Mouse (Mus musculus) adrenal gland, postnatal 36 days (tissue): ENCODE measurements around the gene Myh2. TPM values are rescaled to one million over a fixed set of nuclear protein-coding genes. Genes with fewer than 3 reads are reported as not detected.
A peak's percentile ranks its signal among the peaks of the same experiment; 100 is the strongest.

Source experiments
- DNase-seq, 2 experiments: peaks; one replicate each; pipeline ENCODE4 v3.0.0; 2021; ENCODE audit warnings: mixed read lengths in 1 of 2
- long read RNA-seq, 2 experiments: library from polyadenylated mRNA; stranded (forward); transcript quantifications; one replicate each; pipeline ENCODE4 v2.0.0; 2021; ENCODE audit warnings: borderline sequencing depth in 2 of 2
- total RNA-seq, 2 experiments: library from RNA; stranded (reverse); gene quantifications; 2 replicates each; pipeline ENCODE4 v1.2.3; 2021

Myh2 gene
- total RNA-seq, result under 1 TPM in 1 of 2 experiments, not detected in 1; 0.20 TPM
- long read RNA-seq, experiment 1, partial matches to known transcripts, result 3 of 5 reads
- long read RNA-seq, experiment 1, other reads (novel, unspliced or antisense), result 2 of 5 reads
- long read RNA-seq, experiment 2, result 0 reads

- no peak for DNase-seq
These were observed at the start of gene Myh2 for GRCm38 (mm10) chr11:67170727-67171126. Myh2 (plus strand) TSS chr11:67171027.

GRCm38 (mm10) chr11:67124943-67125342 is 45.9 kb upstream of the Myh2 start:
- no peak for DNase-seq

- DNase-seq, result no peak
These were observed 45.5 kb upstream of the Myh2 start for GRCm38 (mm10) chr11:67125361-67125760.

- DNase-seq, result no peak
These were observed 37.3 kb upstream of the Myh2 start for GRCm38 (mm10) chr11:67133526-67133925.

- DNase-seq, result no peak
These were observed 36.2 kb upstream of the Myh2 start for GRCm38 (mm10) chr11:67134654-67135053.

GRCm38 (mm10) chr11:67135532-67135931 is 35.3 kb upstream of the Myh2 start:
- DNase-seq, result no peak

GRCm38 (mm10) chr11:67139556-67139955 is 31.3 kb upstream of the Myh2 start:
- DNase-seq, result no peak

- no peak for DNase-seq
These were observed 30.7 kb upstream of the Myh2 start for GRCm38 (mm10) chr11:67140175-67140574.

GRCm38 (mm10) chr11:67141031-67141430 is 29.8 kb upstream of the Myh2 start:
- DNase-seq, result no peak

- peak; percentile 4 to 21 for DNase-seq
These were observed 28.8 kb upstream of the Myh2 start for GRCm38 (mm10) chr11:67142047-67142446.

- DNase-seq, result no peak
These were observed 27.8 kb upstream of the Myh2 start for GRCm38 (mm10) chr11:67143065-67143464.

- DNase-seq, result no peak
These were observed 26.8 kb upstream of the Myh2 start for GRCm38 (mm10) chr11:67143863-67144498.

- no peak for DNase-seq
These were observed 26.1 kb upstream of the Myh2 start for GRCm38 (mm10) chr11:67144559-67145265.

GRCm38 (mm10) chr11:67145482-67146408 is 25.1 kb upstream of the Myh2 start:
- DNase-seq, result no peak

GRCm38 (mm10) chr11:67146409-67147282 is 24.2 kb upstream of the Myh2 start:
- DNase-seq, result no peak

- no peak for DNase-seq
These were observed 23.4 kb upstream of the Myh2 start for GRCm38 (mm10) chr11:67147283-67147921.

GRCm38 (mm10) chr11:67148286-67149012 is 22.4 kb upstream of the Myh2 start:
- no peak for DNase-seq

- DNase-seq, result no peak
These were observed 20.6 kb upstream of the Myh2 start for GRCm38 (mm10) chr11:67150237-67150636.

GRCm38 (mm10) chr11:67151159-67151558 is 19.7 kb upstream of the Myh2 start:
- no peak for DNase-seq
